Mouse (Mus musculus): ENCODE results near the gene Camkmt.

The Camkmt gene

DNA sequence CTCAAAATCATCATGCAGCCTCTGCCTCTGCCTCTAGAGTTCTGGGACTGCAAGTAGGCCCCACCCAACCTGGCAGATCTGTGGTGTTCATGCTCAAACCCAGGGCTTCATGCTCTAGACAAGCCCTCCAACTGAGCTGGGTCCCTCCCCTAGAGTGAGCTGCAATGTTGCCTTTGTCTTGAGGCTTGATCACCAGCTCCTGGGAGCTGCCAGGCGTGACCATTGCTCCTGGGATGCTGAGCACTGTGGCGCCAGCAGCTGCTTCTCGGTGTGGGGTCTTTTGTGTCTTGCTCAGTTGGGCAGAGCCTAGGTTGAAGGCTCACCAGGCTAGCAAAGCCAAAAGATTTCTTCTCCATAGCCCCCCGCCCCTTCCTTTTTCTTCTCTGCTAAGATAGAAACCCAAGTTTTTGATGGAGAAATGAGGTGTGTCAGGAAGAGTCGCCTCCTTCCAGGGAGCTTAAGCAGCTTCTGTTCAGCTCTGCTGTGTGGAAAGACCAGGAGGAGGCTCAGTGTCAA is 382.4 kb downstream of the Camkmt start:
- DNase-seq = no peak

DNA sequence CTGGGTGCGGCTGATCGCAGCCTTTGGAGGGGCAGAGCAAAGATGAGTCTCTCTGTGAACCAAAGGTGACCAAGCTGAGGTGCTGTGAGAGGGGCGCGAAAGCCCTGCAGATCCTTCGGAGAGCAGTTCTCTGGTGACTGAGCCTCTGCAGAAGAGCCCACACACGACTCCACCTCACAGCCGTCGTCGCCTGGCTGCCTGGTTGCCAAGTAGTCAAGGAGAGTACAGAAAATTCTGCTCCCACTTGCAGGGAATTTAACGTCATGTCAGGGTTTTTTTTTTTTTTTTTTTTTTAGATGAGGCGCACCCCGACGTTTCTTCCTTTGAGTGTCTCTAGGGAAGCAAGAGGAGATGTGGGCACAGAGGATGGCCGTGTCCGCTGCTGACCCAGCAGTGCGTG is 382.9 kb downstream of the Camkmt start:
- DNase-seq = no peak

DNA sequence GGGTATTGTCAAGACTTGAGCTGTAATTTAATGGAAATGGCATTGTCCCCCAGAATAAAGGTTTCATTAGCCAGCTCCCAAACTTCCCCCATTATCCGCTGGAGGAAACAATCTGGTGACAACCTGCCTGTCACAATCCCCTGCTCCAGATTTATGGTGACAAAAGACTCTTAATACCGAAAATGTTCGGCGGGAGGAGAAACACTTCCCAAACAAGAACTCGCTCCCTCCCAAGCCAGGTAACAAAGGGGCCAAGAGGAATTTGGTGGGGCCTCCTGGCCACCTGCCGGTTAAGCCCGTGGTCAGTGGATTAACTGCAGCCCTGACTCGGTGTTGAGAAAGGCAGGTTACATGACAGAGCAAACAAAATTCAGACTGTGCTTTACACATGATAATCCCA is 383.5 kb downstream of the Camkmt start:
- no peak for DNase-seq

DNA sequence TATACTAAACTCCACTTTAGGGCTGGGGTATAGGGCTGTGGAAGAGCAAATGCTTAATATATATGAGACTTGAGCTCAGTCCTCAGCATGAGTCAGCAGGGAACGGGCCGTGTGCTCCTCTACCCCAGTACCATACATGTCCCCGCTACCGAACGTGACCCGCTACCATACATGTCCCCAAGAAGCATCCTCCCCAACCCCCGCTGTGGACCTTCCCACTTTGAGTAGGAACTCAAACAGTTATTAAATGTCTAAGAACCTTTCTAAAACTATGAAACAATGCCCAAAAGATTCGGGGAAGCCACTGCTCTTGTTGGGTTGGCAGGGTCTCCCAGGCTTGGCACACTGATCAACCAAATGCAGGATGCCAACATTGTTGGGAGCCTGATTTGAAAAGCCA is 390.9 kb downstream of the Camkmt start:
- DNase-seq = no peak

DNA sequence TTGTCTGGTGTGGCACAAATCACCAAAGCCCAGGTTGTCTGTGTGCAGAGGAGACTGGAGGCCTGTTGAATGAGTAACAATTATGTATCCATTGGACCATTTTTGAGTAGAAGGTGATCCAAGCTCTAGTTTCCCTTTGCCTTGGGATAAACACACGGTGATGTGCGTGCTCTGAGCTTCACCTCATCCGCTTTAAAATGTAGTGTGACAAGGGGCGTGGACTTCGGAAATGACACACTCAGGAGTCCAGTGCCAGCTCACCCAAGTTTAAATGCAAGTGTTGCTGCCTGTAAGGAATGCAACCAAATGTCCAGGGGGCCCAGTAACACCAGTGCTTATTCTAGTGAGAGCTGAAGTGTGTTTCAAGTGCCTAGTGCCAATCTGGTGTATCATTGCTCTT is 392.7 kb downstream of the Camkmt start:
- DNase-seq = no peak

DNA sequence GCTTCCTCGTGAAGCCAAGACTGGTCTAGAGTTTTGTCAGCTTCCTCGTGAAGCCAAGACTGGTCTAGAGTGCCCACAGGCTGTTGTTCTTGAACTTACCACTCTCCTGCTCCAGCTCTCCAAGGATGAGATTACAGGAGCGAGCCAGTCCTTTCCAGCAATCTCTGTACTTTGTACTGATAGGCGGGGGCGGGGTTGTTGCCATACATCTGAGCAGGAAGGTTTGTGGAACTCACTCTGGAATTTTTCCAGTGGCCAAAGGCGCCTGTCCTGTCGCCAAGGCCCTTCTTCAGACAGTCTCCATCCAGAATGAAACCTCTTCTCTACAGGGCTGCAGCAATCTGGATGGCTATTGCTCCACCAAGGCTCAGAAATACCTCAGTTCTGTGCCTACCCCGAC is 393.7 kb downstream of the Camkmt start:
- DNase-seq = no peak

DNA sequence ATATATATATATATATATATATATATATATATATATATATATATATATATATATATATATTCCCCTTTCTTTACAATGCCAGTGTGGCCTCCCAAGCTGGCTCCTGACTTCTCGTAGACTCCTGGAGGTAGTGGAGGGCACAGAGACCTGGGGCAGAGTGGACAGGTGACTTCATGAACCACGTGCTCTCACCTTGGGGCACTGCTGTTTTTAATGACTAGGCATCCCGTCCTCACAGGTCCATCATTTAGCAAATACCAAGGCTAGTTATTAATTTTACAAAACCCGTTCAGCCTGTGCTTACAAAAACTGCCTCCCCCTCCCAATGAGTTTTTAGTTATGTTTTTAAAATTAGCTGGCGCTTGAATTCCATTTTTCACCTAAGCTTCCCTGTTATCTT is 394.2 kb downstream of the Camkmt start:
- DNase-seq = no peak

DNA sequence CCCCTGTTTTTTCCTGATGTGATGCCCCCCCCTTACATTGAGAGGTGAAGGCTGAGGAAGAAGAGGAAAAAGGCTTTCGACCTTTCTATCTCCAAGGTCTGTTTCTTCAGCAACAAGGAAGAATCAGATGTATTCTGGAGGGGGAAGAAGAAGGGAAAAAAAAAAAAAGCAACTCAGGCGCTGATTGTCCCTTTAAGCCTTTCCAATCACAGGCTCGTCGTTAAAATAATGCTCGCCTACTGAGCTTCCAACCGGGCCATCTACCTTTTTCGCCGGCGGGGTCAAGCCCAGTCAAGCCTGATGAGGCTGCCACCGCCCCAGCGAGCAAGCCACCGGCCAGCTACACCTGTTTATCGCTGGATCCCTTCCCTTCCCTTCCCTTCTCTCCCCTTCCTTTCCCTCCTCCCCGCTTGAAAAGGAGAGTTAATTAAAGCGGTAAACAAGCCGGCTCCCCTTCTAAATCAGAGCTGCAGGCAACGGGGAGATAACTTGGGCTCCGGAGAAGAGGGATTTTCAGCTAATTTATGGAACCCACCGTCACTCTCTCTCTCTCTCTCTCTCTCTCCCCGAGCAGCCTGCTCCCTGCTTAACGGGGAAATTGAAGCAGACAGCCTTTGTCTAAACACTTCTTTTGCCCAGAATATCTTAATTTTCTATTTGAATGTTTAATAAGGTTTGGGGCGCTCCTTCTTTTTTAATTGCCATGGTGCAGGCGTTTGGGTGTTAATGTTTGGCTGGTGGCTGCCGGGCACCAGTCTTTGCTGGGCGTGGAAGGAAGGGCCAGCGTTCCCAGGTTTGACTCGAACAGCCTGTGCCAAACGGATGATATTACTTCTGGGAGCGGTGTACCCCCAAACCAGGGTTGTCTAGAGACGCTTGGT is 395.0 kb downstream of the Camkmt start:
- DNase-seq = no peak

DNA sequence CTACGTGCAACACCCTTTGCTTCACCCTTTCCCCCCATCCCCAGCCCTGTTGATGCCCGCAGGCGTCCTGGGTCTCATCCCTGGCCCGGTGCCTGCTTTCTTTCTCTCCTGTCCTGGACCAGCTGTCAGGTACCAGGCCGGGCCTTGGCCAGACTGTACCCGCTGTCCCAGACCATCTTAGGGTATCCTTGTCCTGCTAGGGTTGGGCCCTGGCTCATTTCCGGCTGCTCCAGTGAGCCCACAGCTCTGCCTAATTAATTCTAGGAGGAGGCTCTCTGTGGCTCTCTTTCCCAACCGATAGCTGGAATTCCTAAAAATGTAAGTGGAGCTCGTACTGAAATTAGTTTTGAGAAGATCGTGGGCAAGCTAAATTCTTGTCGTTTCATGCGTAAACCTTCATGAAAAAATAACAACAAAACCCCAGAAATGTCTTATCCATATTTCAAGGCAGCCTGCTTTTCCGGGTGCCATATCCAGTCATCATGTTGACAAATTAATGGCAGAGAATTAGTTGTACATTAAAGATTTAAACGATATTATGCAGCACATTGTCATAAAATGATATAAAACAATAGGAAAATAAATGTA is 395.7 kb downstream of the Camkmt start:
- no peak for DNase-seq

DNA sequence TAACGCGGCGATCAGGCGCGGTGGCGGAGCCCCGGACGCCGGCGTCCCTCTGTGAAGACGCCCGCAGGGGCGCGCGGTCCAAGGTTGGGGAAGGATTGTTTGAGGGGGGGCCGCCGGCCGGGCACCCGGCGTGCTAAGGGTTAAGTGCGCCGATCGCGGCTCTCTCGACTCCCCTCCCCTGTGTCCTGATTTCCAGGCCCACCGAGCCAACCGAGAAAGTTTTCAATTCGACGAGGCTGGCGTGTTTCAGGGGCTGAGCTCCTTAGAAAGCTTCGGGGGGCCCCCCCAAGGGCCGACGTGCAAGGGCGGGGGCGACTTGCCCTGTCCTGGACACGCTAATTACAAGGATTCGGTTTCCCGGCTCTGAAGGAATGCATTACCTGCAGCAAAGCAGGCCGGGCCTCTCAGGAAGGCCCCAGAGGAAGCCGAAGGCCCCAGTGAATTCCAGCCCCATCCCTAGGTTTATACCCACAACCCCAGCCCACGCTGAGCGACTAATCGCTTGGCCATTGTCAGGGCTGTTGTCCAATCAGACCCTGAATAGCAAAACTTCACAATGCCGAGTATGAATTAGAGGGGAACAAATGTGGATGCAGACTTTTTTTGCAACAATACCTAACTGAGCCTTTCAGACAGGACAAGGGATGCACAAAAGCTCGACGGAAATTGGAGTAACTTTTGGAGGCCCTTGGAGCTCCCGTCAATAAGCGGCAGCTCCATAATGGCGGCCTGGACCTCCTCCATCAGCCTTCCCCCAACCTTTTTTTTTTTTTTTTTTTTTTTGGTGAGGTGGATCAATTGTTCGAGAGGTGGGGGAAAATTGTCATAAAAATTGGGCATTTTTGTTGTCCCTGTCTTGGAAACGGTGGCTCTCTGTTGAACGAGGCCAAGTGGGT is 396.5 kb downstream of the Camkmt start:
- no peak for DNase-seq

DNA sequence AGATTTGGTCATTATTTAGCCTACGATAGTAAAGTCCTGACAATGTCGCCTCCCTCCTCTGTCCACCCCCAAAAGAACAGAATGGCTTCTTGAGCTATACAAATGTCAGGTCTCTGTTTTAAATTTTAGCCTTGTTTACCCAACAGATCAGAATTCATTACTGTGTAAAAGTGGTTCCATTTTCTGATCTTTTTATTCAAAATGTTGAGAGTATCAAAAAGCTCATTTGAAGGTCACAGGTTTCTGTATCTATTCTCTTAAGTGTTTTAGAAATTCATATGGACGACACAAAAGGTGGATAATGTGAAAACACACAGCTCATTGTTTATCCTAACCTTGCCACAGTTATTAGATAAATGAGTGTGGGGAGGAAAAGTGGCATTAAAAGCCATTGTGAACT is 397.2 kb downstream of the Camkmt start:
- DNase-seq = no peak

DNA sequence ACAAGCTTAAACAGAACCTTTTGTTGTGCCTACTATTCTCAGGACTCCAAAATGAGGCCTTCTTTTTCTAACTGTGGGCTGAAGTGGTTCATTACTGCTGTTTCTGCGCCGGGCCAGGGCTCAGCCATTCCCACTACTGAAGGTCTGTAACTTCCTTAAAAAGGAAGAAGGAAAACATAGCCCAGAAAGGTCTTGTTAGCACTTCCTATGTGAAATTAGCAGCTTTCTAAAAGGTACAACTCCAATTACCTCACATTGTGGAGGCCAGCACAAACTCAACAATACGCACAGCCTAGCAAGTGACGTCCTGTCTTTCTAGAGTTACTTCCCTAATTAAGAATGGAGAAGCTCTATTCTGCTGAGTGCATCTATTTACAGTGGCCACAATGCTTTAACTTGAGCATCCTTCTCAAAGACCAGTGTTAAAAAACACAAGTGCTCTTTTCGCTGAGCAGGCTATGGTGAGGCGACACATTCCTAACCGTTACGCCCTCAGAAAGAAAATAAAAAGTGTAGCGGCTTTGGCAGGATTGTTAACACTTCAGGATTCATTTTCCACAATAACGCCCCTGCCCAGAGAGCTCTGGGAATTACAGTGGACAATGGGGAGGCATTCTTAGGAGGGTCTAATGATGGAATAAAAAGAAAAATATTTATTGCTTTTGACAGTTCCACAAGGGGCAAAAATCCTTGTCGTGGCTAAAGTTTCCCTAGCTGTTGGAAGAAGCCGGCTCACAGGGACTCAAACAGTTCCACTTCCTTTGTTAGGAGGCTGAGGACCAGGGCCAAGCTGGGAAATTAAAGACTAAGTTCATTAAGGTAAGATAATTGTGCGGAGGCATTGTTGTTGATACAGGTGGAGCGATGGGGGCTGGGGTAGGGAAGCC is 398.5 kb downstream of the Camkmt start:
- no peak for DNase-seq

DNA sequence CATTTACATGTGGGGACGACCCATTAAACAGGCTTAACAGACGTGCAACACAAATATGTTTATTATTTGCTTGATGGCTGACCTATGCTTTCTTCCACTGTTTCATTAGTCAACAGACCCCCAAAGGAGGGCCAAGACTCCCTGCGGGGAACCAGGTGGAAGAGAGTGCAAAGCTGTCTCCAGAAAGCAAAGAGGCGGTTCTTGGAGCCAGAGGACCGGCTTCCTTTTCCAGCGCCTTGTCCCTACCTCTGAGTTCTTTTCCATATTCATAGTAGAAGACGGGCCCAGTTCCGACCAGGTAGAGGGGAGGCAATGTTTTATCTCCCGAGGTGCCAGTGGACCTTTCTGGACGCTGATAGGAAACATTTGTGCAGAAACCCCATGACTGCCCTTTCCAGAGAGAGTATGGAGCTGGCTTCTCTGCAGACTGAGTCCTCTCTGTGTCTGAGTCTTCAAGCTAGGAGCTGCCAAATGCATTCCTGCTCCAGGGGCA is 399.2 kb downstream of the Camkmt start:
- DNase-seq = no peak

DNA sequence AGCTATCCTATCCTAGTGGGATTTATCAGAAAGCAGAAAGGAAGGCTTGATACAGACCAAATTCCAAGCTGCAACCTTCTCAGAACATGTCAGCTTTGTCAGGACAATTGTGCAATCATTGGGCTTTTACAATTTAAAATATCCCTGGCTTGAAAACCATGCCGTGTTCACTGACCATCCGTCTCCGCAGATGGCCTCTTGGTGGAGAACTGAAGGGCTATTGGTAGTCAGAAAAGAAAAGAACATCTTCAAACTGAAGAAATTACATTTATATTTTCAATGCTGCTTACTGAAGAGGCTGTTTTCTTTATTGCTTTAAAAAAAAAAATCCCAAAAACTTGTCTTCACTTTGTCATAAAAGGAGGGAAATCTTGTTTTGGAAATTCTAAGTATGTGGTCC is 401.1 kb downstream of the Camkmt start:
- no peak for DNase-seq

DNA sequence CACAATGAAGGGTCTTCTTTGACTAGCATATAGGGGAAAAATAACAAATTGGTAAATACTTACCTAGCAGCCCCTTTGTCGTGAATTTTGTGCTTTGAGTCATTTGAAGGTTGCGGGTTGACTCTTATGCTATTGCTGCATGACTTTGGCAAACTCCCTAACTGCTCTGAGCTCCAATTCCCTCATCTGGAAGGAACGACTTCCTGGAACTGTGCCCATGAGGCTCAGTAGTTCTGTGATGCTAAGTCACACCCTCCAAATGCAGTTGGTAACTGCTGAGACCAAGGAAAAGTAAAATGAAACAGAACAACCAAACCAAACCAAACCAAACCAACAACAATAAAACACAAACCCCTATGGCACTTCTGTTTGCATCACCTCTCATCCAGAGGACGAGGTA is 403.2 kb downstream of the Camkmt start:
- DNase-seq = no peak

DNA sequence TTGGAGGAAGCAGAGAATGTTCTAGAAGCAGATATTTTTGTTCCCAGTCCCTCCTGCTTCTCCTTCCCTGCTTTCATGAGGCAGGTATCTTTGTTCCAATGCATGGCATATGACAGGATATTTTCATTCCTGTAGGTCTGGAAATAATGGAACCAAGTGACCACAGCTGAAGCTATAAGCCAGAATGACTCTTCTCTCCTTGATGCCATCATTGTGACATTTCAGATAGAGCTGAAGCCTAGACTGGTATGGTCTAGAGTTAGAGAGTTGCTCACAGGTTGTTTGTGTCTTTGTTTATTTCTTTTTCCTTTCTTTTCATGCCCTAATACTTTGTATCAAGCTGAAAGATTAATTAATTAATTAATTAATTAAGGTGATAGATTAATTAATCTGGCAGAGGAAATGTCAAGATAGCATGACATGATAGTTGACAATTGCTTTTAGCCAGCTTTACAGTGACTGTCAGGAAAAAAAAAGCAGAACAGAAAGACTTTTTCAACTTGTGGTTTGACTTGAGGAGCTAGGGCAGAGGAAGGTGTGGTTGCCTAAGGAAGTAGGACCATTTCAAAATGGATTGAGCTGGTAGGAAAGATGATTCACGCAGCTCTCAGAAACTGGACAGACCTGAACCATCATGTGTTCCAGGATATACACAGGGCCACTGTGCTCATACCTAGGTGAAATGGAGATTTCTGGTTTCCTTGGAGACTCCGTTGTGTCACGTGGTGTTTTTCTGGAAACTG is 404.8 kb downstream of the Camkmt start:
- DNase-seq = no peak

DNA sequence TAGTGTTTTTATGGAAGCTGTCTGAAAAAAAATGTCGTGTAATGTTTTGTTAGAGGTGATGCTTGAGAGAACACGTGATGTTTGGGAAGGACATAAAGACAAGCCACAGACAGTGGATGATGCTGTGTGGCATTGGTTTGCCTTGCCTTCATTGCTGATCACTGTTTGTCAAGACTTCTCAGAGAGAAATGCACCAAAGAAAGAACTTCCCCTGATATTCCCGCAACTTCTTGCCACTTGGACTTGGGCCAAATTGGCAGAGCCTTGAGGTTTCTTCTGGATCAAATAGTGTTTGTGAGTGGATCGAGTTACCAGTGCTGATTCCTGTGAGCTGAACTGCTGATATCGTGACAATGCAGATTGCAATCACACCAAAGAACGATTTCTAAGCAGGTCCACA is 405.5 kb downstream of the Camkmt start:
- no peak for DNase-seq

DNA sequence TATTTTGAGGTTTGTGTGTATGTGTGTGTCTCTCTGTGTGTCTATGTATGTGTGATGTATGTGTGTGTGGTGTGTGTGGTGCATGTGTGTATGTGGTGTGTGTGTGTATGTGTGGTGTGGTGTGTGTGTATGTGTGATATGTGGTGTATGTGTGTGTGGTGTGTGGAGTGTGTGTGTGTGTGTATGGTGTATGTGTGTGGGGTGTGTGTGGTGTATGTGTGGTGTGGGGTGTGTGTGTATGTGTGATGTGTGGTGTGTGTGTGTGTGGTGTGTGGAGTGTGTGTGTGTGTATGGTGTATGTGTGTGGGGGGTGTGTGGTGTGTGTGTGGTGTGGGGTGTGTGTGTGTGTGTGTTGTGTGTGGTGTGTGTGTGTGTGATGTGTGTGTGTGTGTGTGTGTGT is 414.5 kb downstream of the Camkmt start:
- DNase-seq = no peak

DNA sequence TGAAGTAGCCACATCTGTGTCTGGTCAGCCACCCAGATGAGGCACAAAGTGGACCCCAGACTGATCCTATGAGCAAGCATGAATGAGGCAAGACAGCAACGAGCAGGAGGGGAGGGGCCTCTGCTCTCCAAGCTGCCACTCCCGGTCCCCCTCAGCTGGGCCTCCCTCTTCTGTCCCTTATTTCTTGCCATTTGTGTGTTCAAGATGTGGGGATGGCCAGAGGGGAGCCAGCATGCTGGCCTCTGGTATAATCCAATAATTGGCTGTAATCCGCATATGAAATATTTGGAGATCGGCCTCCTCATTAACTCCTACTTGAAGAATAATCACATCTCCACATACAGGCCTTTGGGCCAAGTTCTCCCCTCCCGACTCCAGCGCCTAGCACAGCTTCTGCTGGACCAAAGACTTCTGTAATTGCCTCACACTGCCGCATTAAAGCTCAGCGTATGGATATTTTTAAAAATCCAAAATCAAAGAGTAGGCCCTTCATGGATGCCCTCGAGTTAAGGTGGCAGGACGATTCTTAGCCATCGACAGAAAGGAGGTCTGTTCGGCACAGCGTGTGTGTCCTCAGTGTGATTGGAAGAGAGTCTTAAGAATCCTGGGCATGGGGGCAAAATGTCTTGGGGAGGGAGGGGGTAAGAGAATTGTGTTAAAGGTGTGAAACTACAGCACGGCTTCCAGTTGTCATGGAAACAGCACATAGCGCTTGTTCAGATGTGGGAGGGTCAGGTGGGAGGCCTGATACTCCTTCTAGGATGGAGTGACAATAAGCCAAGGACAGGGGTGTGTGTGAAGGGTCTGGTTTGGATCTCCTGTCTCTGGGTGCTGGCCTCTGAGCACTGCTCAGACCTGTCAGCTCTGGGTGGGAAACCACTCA is 416.1 kb downstream of the Camkmt start:
- no peak for DNase-seq

DNA sequence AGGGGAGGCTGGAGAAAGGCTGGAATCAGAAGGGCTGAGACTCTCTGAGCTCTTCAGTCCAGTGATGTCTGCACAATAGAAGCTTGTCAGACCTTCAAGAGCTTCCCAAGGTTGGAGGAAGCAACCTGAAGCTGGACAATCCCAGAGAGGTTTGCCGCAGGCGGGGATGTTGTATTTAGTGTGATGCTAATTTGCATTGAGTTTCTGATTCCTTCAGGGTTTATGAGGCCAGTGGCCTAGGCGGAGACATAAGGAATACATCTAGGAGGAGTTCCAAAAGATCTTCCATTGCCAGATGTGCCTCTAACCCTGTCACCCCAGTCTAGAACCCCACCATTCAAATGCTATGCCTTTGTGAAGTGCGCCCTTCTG is 416.7 kb downstream of the Camkmt start:
- no peak for DNase-seq

All from kidney, adult 11 months (tissue).